Mouse (Mus musculus) cerebellum, postnatal 36 days (tissue): ENCODE results near the gene Cd40.
A peak's percentile ranks its signal among the peaks of the same experiment; 100 is the strongest.

Experiments used
- DNase-seq, 2 experiments: peaks; one replicate each; pipeline ENCODE4 v3.0.0; 2021 to 2022; ENCODE audit warnings: mixed read lengths in 2 of 2

The Cd40 gene

DNA sequence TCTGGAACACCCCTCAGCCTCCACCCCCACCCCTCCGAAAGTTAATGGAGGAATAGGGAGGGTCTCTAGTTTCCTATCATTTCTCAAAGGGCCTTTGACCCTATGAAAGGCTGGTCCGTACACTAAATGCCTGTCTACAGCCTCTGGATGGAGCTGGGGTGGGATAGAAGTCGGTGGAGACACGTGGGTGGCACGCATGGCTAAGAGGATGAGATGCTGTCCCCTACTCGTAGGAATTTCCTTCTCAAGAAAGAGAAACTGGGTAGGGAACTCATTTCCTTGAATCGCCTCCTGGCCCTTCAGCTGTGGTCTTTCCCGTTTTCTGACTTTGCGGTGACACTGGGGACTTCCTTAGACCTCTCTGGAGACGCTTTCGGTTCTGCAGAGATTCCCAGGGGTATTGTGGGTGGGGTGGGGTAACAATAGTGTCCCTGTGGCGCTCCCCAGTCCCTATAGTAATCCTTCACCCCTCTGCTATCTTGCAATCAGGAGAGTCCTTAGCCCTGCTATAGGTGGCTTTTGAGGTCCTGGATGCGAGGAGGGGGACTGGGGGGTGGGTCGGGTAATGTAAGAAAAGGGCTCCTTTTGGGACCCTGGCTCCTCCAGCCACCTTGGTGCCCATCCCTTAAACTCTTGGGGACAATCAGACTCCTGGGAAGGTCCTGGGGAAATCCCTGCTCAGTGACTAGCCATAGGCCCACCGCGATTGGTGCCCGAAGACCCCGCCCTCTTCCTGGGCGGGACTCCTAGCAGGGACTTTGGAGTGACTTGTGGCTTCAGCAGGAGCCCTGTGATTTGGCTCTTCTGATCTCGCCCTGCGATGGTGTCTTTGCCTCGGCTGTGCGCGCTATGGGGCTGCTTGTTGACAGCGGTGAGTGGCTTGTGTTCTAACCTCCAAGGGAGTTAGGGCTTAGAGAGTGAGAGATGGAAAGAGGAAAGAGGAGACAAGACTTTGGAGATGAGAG lies at the start of gene Cd40:
Gene Cd40 (plus strand): TSS at position 740 of the 965 bp plus-strand sequence.
- DNase-seq, result no peak

DNA sequence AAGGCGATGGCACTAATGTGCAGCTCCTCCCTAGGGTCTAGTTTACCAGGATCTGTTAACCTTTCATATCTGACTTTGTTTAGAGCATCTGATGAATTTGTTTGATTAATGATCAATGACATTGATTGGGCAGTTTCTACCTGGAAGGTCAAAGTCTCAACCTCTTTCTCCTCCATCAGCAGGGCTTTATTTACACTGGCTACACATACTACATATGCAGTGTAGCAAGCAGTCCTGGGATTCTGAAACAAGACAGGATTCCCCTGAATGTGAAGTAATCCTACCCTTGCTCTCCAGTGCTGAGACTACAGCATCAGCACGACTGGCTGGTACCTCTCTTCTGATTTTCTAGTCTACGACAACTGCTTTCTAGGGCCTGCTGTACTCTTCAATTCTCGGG lies 48.6 kb upstream of the Cd40 start:
- DNase-seq, result no peak

DNA sequence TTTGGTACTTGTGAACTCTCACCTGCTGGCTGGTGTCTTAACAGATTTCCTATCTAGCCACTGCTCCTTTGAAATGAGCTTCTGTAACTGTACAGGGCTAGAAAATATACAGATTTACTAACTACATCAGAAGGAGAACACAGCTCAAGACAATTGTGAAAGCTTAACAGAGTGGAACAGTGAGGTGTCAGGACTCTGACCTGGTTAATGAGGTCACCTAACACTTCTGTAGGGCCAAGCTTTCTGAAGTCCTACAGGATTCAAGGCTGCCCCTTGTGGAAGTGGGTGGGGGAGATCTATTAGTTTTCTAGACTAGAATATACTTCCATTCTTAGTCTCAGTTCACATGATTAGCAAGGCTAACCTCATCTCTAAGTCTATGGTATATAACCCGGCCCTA lies 47.4 kb upstream of the Cd40 start:
- no peak for DNase-seq

DNA sequence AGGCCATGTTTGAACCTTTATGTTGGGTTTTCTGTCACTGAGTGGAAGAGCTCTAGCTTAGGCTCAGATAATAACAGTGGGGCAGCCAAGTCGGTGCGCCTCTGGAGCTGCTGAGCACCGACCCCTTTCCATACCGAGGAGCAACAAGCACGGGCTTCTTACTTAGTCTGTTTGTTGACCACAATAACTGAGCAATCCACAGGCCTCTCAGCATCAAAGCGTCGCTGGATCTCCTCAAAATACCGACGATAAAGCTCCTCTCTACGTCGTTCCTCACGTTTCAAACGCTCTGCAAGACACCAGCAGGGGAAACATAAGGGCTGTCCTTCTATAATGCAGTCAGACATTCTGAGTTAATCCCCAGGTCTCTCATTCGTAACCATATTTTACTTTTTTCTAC lies 46.3 kb upstream of the Cd40 start:
- no peak for DNase-seq

DNA sequence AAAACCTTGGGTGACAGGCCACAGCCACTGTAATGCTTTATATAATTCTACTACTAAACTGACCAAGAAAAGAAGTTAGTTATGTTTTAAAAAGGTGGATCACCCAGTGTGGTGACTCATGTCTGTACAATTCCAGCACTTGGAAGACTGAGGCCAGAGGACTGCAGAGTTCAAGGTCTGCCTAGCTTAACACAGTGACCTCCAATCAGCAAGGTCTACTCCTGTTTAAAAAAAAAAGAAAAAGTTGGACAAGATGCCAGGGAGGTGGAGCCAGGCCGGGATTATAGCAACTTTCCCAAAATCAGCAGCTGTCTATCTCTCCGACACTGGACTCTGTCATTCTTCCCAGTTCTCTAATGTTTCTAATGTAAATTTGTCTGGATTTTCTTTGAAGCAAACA lies 45.8 kb upstream of the Cd40 start:
- DNase-seq, result no peak

DNA sequence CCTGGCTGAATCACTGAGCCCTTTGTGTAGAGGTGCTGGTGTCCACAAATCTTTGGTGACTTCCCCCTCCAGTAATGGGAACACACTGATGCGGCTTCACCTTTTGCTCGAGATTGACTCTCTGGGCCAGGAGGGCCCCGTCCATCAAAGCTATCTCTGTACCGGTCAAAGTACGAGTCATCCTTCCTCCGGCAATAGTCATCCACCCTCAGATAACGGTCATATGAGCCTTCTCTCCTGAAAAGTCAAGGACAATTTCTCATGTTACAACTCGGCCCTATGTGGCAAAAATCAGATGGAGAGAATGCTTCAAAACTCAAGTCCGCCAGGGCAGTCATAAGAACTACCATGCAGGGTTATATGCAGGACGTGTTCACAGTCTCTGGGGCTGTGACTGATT lies 45.1 kb upstream of the Cd40 start:
- DNase-seq, result no peak

DNA sequence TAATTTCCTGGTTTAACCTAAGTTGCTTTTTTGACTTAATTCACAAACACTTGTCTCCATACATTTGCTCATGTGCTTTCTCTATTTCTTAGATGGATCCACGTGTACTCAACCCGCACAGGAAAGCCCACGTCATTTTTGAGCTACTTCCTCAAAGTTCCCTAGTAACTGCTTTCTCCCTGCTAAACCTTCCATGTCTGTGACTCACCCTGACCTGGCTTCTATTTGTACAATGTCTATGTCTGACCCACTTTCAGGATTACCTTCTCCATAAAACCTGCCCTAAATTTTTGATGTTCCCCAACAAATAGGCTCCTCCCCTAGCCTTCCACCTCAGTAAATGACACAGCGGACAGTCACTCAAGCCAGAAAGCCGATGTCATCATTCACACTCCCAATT lies 40.5 kb upstream of the Cd40 start:
- no peak for DNase-seq

DNA sequence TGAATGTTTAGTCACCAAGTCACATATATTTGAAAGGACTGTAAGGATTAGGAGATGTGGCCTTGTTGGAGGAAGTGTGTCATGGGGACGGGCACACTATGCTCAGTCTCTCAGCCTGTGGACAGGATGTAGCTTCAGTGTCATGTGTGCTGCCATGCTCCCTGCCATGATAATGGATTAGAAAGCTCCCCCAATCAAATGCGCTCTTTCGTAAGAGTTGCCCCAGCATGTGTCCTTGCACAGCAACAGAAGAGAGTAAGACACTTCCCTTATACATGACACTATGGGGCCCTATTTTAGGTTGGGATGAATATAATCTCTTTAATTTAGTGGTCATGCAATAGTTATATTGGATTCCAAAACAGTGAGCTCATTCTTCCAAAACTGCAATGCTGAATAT lies 34.9 kb upstream of the Cd40 start:
- DNase-seq, result no peak

DNA sequence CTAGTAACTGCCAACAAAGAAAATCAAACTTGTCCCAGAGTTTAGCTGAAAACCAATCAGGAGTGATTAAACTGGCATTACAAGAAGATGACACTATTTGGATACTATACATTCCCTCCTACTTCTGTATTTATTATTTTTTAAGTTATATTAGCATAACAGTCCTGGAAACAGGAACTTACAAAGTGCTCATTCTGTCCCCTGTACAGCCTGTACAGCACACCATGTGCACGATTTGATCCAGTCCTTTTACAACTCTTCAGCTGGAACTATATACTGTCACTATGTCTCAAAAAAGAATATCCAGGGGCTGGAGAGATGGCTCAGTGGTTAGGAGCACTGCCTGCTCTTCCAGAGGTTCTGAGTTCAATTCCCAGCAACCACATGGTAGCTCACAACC lies 28.3 kb upstream of the Cd40 start:
- DNase-seq, result no peak

DNA sequence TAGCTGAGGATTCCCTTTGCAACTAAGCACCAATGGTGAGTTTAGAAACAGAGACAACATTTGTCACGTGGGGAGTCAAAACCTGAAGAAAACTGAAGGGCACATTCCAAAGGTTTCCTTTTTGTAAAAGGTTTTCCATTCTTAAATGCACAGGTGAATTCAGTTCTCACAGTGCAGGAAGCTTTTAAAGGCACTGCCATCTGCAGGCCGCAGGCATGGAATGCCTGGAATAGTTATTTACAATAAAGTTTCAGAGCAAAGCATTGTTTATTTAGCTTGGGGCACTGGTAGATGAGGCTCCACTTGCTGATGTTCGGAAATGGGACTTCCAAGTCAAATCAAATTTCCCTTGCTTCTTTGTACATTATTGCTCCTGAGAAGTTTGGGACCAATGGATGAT lies 22.9 kb upstream of the Cd40 start:
- peak; percentile 18 to 26 for DNase-seq

DNA sequence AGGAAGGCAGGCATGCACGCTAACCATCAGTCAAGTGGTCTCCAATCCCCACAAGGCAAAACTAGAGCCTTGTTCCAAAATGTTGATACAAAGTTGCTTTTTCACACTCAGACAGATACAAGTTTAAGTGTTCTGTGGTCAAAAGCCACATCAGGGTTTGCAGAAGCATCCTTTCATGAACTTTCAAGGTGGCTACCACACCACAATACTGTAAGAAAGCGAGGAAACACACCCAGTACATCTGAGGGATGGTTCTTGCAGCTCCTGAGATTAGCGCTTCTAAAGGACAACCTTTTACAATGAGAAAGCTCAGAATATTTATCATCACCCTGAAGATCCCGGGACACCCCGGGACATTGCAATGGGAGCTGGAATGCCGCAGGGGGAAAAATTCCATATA lies 22.1 kb upstream of the Cd40 start:
- DNase-seq, result no peak

DNA sequence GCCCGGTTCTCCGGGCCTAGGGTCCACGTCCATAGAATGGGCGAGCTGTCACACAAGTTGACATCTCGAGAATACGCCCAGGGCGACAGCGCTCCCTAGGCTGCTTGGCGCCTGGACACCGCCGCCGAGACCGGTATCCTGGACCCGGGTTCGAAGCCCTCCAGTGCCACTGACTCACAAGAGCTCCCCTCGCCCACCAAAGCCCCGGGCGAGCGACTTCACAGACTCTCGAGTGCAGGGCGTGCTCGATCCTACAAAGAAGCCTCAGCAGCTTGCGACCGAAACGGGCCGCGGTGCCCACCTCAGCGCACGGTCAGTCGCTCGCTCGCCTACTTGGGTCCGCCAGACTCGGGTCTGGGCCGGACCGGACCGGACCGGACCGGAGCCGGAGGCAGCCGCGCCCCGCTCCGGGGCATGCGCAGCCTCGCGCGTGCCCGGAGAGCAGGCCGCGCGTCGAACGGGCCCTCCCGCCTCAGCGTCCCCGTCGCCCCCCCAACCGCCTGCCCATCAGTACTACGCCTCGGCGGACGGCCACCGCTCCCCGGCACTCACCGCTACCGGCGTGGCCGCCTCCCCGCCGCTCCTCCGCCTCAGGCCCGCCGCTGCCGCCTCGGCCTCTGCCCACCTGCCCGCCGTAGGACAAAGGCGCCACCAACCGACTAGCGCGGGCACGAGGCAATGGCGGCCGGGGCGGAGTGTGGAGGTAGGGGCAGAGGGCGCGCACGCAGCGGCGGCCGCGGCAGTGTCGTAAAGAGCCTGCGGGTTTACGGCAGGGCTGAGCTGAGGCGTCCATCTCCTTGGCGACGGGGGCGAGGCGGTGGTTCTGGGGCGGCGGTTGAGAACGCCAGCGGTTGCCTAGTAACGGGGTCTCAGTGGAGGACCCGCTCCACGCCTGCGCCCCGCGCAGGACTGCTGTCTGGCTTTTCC lies 21.0 kb upstream of the Cd40 start, which contains the start of gene Ncoa5:
Gene Ncoa5 (minus strand): TSS at position 737 of the 927 bp plus-strand sequence.
- peak; percentile 96 to 97 for DNase-seq

DNA sequence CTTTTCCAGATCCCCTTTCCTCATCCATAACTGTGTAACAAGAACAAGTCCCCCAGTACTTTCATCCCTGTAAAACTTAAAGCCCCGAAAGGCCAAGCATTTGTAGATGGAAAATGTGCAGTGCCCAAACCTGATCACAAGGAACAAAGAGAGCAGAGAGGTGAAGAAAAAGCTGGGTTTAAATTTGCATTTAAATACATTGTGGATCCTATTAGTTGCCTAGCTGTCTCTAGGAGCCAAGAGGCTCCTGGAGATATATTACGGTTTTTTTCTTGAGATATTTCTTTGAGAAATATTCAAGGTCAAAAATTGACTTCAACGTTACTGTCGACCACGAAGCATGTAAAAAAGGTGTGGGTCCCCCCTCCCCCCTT lies 20.4 kb upstream of the Cd40 start:
- no peak for DNase-seq

DNA sequence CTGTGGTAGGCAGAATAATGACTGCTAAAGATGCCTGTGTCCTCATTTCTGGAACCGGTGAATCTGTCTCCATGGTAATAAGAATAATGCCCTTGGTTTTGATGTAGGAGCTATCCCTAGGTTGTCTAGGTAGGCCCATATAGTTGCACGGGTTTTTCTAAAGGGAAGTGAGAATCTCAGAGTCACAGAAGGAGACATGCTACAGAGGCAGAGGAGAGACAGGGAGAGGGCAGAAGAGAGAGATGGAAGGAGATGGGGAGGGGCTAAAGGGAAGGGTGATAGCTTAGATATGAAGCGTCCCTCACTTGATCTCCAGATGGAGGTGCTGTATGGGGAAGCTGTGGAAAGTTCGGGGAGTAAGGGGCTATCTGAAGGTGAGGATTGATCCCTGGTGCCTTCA lies 18.0 kb upstream of the Cd40 start:
- DNase-seq, result no peak

DNA sequence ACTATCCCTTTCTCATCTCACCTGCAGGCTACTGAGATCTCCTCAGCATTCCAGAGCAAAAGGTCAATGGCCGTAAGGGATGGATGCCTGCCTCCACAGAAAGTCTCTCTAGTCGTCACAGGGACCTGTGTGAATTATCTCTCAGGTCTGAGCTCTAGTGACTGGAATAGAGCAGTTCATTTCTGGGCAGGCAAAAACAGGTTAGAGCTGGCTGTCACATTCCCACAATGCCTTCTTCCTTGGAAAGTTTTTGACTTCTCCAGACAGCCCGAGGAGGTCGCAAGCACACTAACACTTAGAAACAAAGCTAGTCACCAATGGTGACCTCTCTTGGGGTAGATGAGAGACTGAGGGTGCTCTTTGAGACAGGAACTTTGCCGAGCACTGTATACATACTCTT lies 13.3 kb upstream of the Cd40 start:
- no peak for DNase-seq

DNA sequence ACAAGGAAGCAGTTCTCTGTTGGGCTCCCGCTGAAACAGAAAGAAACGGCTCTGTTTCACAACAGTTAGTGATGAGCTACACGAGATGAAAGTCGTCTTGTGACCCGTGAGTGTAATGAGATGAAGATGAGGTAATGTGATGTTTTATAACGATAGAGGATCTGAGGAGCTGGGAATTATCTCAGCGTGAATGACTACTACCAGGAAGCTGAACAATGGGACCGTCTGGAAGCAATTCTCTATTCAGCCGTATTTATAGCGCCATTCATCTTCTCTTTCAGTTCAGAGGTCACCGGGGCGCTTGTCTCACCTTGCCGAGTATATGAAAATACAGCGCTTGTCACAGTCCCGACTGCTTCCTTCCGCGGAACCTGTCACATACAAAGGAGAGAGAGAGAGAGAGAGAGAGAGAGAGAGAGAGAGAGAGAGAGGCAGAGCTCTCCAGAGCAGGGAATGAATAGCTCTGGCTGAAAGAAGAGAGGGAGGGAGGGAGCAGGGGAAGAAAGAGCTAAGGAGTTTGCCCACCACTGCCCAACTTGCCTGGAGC lies 12.3 kb upstream of the Cd40 start:
- DNase-seq, result no peak

DNA sequence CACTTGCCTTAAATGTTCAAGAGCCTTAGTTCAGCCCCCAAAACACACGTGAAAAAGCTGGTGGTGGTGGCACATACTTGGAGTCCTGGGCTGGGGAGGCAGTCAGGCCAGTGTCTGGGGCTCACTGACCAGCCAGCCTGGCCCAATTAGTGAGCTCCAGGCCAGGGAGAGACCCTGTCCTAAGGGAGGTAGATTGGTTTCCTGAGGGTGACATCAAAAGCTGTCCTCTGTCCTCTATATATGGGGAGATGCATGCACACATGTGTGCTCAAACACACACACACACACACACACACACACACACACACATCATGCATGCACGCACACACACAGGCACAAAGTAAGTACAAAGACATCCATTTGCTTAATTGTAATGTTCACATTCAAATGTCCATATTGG lies 11.7 kb upstream of the Cd40 start:
- no peak for DNase-seq

DNA sequence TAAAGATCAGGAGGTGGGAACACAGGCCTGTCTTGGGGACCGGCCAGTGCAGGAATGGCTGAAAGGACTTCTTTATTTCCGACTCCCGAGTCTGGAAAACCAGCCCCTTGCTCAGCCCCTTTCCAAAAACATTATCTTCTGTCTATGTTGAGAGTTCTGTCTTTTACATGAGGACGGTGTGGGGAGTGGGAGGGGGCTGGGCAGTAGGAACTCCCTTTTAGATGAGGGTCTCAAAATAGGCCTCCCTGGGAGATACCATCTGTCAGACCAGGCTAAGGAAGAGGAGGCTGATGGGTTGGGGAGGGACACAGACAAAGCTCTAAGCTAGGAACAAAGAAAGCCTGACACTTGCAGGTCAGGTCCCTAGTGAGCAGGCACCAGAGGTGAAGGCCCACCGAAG lies 6.4 kb upstream of the Cd40 start:
- no peak for DNase-seq

DNA sequence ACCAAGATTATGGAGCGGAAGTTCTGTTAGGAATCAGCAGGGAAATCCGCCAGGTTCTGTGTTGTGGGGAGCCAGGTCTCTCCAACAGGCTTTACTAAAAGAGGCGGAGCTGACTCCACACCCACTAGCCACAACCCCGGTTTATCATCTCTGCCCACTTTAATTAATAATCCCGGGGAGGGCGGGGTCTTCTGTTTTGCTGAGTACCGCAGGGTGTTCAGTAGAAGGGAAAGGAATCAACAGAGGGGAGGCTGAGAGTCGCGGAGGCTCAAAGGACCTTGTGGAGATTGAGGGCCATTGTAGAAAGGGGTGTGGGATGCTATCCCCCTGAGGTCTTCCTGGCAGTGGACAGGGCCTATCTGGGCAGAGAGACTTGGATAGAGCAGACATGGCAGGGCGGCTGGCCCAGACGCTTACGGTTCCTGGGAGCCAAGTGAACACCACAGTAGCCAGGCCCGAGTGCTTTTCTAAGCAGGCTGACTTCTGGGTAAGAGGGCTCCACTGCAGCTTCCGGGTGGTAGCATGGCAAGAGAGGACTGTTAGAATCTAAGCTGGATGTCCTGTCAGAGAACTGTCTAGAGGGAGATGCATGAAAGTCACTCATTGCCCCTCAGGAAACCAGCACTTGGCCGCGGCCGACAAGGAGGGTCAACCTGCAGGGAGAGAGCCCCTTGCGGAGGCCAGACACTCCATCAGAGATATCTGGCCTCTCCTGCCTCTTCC lies 4.4 kb upstream of the Cd40 start:
- no peak for DNase-seq

DNA sequence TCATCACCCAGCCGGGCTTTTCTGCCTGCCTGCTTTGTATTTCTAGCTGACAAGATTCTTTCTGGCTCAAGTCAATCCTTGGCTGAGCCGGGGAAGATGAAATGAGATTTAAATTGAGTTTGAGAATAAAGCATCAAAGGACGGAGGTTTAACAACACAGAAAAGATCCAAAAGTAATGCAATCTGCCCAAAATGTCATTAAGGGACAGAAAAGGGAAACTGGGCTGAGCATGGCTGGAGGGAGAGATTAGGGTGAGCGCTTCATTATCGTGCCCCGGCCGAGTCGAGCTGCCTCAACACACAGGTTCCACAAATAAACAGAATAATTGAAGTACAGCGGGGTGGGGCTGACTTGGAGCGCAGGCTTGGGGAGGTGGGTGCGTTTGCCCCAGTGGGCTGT lies 3.9 kb upstream of the Cd40 start:
- DNase-seq, result no peak

DNA sequence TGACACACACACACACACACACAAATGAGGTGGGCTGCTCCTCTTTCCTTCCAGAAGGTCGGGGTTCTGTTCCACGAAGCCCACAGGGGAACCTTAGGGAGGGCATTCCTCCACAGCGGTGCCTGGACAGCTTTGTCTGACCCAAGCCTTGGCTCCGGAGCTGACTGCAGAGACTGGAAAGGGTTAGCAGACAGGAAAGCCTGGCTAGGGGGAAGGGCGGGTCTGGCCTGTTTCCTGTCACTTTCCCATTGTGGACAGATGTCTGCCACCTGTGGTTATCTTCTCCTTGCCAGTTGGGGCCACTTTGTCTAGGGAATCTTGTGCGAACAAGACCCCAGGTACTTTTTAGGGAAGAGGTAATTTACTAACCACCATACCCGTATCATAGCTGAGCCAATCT lies 478 bp downstream of the Cd40 start:
- no peak for DNase-seq

DNA sequence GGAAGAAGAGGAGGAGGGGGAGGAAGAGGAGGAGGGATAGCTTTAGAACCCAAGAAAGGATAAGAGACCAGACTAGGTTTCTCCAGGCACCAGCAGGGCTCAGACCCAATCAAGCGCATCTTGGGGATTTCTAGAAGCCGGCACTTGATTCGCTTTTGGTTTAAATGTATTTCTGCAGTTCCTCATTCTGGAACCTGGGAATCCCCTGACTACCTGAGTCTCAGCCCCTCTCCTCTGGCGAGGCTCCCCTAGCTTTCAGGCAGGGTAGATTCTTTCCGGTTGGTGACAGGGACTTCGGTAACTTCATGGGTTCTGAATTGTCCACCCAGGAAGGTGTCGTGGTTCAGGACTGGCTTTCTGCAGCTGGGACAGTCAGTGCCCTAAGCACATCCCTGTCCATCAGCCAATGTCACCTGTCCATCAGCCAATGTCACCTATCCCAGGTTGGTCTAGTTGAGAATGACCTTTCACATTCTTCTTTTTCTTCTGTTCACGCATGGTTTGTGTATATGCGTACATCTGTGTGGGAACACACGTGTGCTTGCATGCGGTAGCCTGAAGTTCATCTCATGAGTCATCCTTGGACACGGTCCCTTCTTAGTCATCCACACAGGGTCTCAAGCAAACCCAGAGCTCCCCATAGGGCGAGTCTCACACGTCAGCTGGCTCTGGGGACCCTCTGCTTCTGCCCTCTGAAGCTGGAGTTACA lies 1.1 kb downstream of the Cd40 start:
- DNase-seq, result no peak
